Mouse (Mus musculus) olfactory bulb, adult 2 months (tissue): Measurements from ENCODE around the gene Hira. TPM values are rescaled to one million over a fixed set of nuclear protein-coding genes. Genes with fewer than 3 reads are reported as not detected.
"Not testable (repeated sequence)": the region's sequence is repeated elsewhere in the genome, so short reads cannot be mapped to it uniquely, and the experiment has no call there.

Source experiments
- H3K27ac ChIP-seq: fragments of 200-500 bp; 2 replicates; pipeline ENCODE4 v1.5.1; 2012; ENCODE audit warnings: low read depth, low read length; ENCODE audit not compliant: insufficient read depth
- H3K4me1 ChIP-seq: fragments of 200-500 bp; 2 replicates; pipeline ENCODE4 v1.6.1; 2012; ENCODE audit warnings: low read length; ENCODE audit not compliant: control insufficient read depth, insufficient read depth
- H3K4me3 ChIP-seq: fragments of 200-500 bp; 2 replicates; pipeline ENCODE4 v1.5.1; 2012; ENCODE audit warnings: mild to moderate bottlenecking, low read depth, low read length, moderate library complexity; ENCODE audit not compliant: insufficient read depth
- CTCF ChIP-seq: fragments of 200-500 bp; IDR thresholded peaks from 2 replicates; pipeline ENCODE4 v1.5.1; 2012; ENCODE audit warnings: low read depth, mild to moderate bottlenecking, low read length, moderate library complexity; ENCODE audit not compliant: insufficient read depth
- POLR2A ChIP-seq: fragments of 200-500 bp; IDR thresholded peaks from 2 replicates; pipeline ENCODE4 v1.6.1; 2012; ENCODE audit warnings: mild to moderate bottlenecking, low read depth, low read length, moderate library complexity; ENCODE audit not compliant: insufficient read depth
- WGBS: fragments of 180-500 bp; shearing (Covaris S2); methylation state at CpG from one replicate; pipeline ENCODE4 v1.1.7; 2018; 5-methylcytosine and 5-hydroxymethylcytosine counted together
- polyA plus RNA-seq: library from polyadenylated mRNA; stranded (reverse); fragments of >200 nt; gene quantifications from 2 replicates; pipeline ENCODE4 v1.2.4, GENCODE M21; 2012; ENCODE audit warnings: low replicate concordance; ENCODE audit not compliant: missing spikeins, insufficient read depth, insufficient read length

Hira gene
- polyA plus RNA-seq, 1 experiment: not detected

GRCm38 (mm10) chr16:19003757-19004156, 126.9 kb downstream of the Hira start:
- Histone ChIP-seq H3K4me1 (no peaks in the 10 kb centered on the region), H3K4me3 (no peak overlapping the region), H3K27ac (no peak overlapping the region)
- TF ChIP-seq CTCF: no peak
- TF ChIP-seq POLR2A: no peak
- 85% methylated on average over 1 of the region's 1 CpGs for WGBS

GRCm38 (mm10) chr16:19005298-19005697, 128.5 kb downstream of the Hira start:
- H3K4me3 ChIP-seq: no peak overlapping the region
- H3K27ac ChIP-seq: no peak overlapping the region
- no peaks in the 10 kb centered on the region for H3K4me1 ChIP-seq
- no peak for TF ChIP-seq CTCF
- no peak for TF ChIP-seq POLR2A
- WGBS: 80% methylated on average over 3 of the region's 3 CpGs

DNA sequence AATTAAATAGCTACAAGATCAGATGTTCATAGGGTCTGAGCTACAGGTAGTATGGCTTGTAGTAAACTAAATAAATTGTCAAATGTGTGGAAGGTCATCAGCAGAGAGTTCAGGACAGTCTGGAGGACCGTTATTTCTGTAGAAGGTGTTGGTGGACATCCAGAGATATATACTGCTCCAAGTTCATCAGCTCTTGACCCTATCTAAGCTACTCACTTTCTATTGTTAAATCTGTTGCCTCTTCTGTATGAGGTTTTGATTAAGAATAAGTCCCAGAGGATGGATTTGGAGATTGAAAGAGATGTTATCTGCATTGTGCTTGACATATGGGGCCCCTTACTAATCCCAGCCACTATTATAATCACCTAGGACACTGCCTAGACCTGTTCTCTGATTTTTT, 129.9 kb downstream of the Hira start:
- 87% methylated on average over 1 of the region's 1 CpGs for WGBS
- no peak overlapping the region for H3K4me3 ChIP-seq
- no peak for TF ChIP-seq CTCF
- no peak for TF ChIP-seq POLR2A
- H3K4me1 ChIP-seq: no peaks in the 10 kb centered on the region
- H3K27ac ChIP-seq: no peak overlapping the region

GRCm38 (mm10) chr16:19007186-19007591, 130.4 kb downstream of the Hira start:
- H3K4me3 ChIP-seq, H3K4me1 ChIP-seq, H3K27ac ChIP-seq: not testable (repeated sequence)
- 43% methylated on average over 1 of the region's 1 CpGs for WGBS

DNA sequence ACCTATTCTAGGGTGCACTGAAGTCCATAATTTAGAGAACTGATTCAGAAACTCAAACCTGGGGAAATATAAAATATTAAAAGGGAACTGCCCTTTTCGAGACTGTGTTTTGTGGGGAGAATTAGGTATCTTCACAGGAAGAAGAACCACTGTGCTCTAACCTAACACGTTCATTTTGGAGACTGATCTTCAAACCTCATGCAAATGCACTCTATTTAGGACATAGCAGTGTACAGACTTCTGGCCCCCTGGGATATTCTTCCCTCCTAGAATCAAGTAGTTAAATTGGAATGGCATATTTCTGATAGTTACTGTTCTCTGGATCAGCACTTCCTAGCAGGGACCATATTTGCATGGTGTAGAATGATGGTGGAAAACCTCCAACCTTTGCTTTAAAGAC, 133.9 kb downstream of the Hira start:
- TF ChIP-seq CTCF (no peak), POLR2A (no peak)
- no peak overlapping the region for H3K27ac ChIP-seq
- H3K4me1 ChIP-seq: no peaks in the 10 kb centered on the region
- H3K4me3 ChIP-seq: no peak overlapping the region
- 72% methylated on average over 2 of the region's 2 CpGs for WGBS

DNA sequence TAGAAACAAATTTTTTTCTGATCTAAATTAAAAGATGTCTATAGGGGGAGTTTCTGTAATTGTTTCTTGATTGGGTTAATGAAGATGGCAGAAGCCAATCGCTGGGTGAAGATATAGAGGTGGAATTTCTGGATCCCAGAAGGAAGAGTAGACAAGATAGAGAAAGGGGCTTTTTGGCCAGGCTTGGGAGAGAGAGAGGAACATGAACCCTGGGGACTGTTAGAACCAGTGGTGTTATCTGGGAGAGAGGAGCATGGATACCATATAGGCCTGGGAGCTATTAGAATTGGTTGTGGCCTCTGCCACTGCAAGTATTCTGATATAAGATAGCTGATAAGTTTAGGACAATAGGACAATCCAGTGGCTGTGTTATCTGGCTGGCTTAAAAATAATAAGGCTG, 136.7 kb downstream of the Hira start:
- 85% methylated on average over 1 of the region's 1 CpGs for WGBS

GRCm38 (mm10) chr16:19014650-19015049, 137.8 kb downstream of the Hira start:
- Histone ChIP-seq H3K27ac (no peak overlapping the region), H3K4me1 (no peaks in the 10 kb centered on the region), H3K4me3 (no peak overlapping the region)
- TF ChIP-seq CTCF (no peak), POLR2A (no peak)

More for the DNA sequence above, 136.7 kb downstream of the Hira start:
- Histone ChIP-seq H3K4me3 (no peak overlapping the region), H3K27ac (no peak overlapping the region), H3K4me1 (no peaks in the 10 kb centered on the region)
- TF ChIP-seq CTCF: no peak
- TF ChIP-seq POLR2A: no peak

Other genes starting within 250 kb of the Hira start
- gene Sept5, start 247.1 kb upstream of the Hira start, polyA plus RNA-seq: not detected in 2 replicates
- gene Cldn5, start 100.2 kb upstream of the Hira start, polyA plus RNA-seq: not detected in 2 replicates
- 154 TPM in 1 of 2 replicates, not detected in the other for gene Ufd1, start 65.3 kb upstream of the Hira start, polyA plus RNA-seq
- not detected in 2 replicates for gene Cdc45, start 65.0 kb upstream of the Hira start, polyA plus RNA-seq
- gene 2510002D24Rik, start 40.5 kb upstream of the Hira start, polyA plus RNA-seq: not detected in 2 replicates
- not detected in 2 replicates for gene Gm28539, start 40.5 kb upstream of the Hira start, polyA plus RNA-seq
- not detected in 2 replicates for gene Mrpl40, start 175 bp upstream of the Hira start, polyA plus RNA-seq